Mouse (Mus musculus) c-Kit-positive CD71-positive TER-119-negative erythroid progenitor cells, embryonic 14.5 days (primary cell): ENCODE data around the gene Zfp157.
A peak's percentile ranks its signal among the peaks of the same experiment; 100 is the strongest.
"Not testable (repeated sequence)": the region's sequence is repeated elsewhere in the genome, so short reads cannot be mapped to it uniquely, and the experiment has no call there.

Source experiments
- DNase-seq: peaks from one replicate; pipeline ENCODE4 v3.0.0-alpha.2; 2013; ENCODE audit warnings: low read depth

Zfp157 gene

DNA sequence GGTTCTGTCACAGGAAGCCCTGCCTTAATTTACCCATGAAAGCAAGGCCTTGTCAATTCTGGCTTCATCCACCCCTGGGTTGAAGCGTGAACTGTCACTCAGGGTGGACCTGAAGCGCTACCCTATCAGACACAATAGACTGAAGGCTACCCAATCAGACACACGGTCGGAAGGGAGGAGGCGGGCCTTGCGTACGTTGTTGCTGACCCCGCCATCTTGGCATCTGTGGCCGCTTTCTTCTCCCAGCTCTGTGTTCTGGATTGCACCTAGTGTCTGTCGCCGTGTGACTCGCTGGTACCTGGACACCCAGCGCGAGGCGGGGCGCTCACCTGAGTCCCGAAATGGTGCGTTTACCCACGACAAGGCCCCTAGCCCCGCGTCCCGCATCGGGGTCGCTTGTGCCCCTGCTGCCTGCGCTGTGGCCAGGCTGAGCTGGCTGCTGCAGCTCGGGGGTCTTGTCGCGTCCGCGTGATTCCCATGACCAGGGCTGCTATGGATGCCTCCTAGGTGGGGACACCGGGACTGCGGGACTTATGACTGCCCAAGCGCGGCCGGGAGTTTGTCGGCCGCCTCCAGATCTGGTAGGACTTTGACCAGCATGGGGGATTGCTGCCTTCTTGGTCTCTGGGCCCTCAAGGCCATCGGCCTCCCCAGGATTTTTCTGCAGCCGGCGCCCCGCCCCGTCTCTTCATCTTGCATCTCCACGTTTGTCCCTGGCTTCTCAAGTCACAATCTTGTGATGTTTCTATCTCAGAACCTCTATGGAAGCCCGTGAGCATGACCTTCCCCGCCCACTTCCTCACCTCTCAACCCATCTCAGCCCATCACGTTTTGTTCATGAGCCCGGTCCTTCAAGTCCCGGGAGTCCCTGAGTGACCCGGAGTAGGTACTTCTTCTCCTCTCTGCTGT is at the start of gene Zfp157:
Gene Zfp157 (plus strand): TSS at position 183 of the 909 bp plus-strand sequence.
- peak; percentile 86 for DNase-seq

DNA sequence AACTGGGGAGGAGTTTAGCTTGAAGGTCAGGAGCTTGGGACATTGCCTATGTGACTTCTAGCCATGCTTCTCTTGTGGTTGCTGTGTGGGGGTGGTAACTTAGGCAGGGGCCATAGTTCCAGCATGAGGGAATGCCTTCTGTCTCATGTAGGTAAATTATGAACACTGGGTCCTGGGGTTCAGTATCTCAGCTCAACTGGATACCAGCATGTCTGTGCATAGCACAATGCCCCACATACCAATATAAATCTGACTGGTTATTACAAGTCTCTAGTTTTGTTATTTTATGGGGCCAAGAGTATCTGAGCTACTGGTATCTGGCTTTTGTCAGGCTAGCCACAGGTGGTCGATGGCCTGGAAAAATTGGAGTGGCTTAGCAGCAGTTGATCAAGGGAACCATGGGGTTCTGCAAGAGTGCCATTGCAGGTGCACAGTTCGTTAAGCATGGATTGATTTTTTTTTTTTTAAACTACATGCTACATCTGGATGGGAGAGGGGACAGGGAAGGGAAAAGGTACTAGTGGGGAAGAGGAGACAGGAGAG is 43.4 kb upstream of the Zfp157 start:
- no peak for DNase-seq

DNA sequence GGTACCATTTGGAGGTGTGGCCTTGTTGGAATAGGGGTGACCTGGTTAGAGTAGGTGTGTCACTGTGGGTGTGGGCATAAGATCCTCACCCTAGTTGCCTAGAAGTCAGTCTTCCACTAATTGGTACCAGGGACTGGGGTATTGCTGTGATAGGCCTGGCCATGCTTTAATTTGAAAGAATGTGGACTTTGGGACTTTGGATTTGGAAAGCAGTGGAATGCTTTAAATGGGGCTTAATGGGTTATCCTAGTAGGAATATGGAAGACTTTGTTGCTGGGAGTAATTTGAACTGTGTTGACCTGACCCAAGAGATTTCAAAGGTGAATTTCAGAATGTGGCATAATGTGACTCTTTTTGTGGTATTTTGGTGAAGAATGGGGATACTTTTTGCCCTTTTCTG is 40.8 kb upstream of the Zfp157 start:
- DNase-seq = not testable (repeated sequence)

DNA sequence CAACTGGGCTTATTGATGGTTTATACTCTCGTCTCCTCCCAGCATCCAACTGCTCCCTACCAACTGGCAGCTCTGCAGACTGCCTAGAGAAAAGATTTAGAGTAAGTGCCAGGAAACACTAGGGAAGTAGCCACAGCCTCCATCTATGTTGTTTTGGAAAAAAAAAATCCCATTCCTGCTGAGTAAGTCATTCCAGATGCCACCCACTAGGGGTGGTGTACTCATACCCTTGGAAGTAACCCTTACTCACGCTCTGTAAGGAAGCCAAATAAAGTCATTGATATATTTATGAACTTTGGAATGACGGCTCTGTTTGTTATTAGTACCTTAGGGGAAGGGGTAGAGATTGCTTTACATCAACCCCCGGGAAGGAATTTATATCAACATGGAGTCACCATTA is 17.1 kb downstream of the Zfp157 start:
- no peak for DNase-seq

DNA sequence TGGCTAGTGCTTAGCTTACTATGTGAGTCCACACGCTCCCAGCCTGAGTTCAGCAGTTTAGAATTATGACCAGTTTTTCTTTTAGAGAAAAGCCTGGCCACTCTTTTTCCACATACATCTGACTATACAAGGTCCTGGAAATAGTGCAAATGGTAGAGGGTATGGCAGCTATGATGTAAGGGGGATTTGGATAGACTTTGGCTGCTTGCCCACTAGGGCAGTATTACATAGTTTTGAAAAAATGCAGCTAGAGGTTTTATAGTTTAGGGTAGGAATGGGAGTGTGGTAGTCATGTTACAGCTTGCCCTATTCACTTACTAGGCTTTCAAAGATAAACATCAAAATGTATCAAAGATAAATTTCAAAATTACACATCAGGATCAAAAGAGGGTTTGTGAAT is 17.8 kb downstream of the Zfp157 start:
- no peak for DNase-seq

DNA sequence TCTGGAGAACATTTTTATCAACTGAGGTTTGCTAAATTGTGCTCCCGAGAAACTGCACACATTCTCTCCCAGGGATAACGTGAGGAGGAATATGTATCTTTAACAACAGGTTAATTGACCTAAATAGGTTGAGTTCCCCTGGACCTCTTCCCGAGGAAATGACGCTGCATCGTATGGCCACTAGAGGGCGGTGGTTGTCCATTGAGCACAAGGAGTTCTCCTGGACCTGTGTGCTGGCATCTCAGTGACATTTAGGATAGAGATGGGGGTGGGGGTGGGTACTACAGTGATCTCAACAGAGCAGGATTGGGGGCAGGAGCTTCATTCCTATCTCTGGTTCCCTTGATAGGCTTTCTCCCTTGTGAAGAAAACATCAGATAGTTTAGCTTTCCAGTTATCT is 32.3 kb downstream of the Zfp157 start:
- DNase-seq = peak; percentile 42

DNA sequence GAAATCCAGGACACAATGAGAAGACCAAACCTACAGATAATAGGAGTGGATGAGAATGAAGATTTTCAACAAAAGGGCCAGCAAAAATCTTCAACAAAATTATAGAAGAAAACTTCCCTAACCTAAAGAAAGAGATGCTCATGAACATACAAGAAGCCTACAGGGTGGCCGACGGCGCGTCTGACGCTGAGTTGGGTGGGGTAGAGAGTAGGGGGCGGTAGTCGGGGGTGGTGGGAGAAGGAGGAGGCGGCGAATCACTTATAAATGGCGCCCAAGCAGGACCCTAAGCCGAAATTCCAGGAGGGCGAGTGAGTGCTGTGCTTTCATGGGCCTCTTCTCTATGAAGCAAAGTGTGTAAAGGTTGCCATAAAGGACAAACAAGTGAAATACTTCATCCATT is 63.3 kb downstream of the Zfp157 start:
- not testable (repeated sequence) for DNase-seq
